Mouse (Mus musculus): ENCODE results near the gene Myb. TPM values are rescaled to one million over a fixed set of nuclear protein-coding genes. Genes with fewer than 3 reads are reported as not detected.

Gene Myb
- total RNA-seq (2021): under 1 TPM in 1 of 2 experiments, not detected in 1; 0.23 TPM

DNA sequence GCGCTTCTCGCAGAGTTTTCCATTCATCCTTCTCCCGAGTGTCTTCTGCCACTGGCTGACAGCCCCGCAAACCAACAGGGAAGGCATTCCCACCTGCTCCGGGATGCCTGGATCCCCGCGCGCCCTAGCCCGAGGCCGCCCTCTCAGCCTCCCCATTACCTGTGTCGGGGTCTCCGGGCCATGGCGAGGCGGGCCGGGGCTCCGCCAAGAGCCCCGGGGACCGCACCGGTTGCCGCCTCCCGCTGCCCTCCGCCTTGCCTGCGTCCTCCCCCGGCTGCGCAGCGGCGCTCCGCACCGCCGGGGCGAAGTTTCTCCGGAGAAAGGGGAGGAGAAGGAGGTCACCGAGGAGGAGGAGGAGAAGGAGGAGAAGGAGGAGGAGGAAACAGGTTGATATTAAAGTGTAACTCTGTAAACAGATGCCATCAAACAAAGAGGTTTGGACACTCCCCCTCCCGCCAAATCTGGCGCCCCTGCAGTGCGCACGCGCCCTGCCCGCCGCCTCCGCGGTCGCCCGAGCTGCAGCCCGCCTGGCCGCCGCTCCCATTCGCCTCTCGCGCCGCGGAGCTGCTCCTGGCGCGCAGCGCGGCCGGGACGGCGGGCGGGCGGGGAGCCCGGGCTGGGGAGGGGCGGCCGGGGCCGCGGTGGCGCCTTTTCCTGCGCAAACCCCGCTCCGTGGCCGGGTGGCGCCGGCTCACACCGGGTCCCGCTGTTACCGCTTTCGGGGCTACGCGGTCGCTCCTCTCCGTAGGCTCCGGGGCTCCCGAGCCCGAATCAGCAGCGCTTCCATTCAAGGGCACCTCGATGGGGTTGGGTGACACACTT lies at the start of gene Myb:
Myb (minus strand) TSS at position 448 of the 822 bp plus-strand sequence.
- intact Hi-C loops (cut with DNase I): loop anchor here (2.0 kb wide), 1 partner anchor 28 kb away; no protein-coding TSS in a partner anchor
- no peak for DNase-seq (ENCODE audit: low spot score)

DNA sequence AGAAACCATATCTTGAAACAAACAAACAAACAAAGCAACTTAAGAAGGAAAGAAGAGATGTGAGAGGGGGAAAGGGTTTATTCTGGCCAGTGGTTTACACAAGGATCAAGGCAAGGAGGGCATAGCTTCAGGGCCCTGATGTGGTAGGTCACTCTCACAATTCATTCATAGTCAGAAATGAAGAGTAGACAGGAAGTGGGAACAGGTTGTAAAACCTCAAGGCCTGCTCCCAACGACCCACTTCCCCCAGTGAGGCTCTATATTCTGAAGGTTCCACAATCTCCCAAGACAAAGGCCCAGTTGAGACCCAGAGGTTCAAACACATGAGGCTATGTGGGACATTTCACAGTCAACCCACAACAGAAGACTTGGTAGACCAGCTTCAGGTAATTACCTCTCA lies 46.6 kb upstream of the Myb start:
- intact Hi-C loops (cut with DNase I): no loop called here
- DNase-seq (ENCODE audit: low spot score): no peak

DNA sequence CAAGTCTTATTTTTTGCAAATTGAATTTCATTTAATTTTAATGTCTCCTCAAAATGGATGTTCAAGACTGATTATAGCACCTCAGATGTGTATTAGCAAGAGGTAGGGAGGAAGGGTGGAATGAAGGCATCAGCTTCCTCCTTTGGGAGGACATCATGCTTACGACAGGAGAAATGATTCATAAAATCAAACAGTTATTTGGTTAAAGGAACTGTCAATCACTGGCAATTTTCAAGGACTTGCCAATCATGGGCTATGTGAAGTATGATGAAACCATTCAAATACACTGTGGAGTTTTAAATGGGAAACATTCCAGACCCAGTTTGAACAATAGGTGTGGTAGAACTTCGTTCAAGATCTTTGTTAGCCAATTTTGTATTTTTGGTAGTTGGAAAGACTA lies 45.4 kb upstream of the Myb start:
- intact Hi-C loops (cut with DNase I): no loop called here

DNA sequence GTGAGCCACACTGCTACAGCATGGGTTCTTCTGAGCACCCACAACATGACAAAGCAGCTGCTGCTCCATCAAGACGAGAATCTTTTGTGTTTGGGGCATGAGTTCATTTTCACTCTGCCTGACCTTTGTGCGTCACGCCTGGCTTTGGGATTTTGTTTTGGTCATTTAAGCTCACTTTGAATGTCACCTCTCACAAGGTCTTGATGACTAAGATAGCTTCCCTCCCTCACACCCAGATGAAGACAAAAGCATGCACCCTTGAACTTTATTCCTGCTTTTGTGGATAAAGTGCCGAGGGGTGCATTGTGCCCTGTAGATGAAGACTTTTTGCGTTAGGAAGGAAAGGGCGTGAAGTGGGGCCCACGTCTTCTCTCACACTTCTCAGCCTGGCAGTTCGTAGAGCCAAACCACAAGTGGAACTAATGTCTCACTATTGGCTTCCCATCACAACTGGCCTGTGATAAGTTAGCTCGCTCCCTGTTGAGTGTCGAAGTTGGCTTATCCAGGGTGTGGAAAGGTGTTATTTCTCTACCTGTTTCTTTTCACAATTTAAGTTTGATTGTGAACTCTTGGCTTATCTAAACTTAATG lies 43.8 kb upstream of the Myb start:
- no peak for DNase-seq (ENCODE audit: low spot score)
- intact Hi-C loops (cut with DNase I): no loop called here

More for the DNA sequence above, 45.4 kb upstream of the Myb start:
- no peak for DNase-seq (ENCODE audit: low spot score)

DNA sequence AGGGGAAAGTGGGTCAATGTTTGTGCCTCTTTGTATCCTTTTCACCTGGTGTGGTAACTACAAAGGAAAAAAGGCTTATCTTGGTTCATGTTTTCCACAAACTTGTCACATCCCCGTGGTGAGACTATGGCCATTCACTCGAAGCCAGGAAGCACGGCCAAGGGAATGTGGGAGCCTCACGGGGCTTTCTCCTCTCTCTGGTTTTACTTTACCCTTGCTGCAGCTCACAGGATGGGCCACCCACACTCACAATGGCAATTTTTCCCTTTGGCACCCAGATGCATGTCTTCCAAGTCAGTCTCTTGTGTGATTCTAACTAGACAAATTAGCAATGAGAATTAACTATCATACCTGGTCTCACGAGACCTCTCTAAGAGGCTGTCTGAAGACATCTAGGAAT lies 43.1 kb upstream of the Myb start:
- no peak for DNase-seq (ENCODE audit: low spot score)
- intact Hi-C loops (cut with DNase I): no loop called here

DNA sequence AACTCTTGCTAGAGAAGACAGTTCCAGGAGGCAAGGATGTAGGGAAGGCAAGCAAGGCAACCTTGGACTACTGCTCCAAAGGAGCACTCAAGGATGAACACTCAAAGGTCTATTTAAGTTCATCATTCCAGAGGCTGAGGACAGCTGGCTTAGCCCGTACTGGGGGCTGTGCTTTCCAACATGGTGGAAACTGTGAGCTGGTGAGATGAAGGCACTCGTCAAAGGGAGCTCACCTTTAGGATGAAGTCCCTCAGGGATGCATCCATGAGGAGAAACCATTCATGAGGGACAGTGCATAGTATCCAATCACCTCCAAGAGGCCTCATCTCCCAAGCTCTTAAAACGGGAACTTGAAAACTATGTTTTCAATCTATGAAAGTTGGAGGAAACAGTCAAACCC lies 42.7 kb upstream of the Myb start:
- intact Hi-C loops (cut with DNase I): no loop called here
- no peak for DNase-seq (ENCODE audit: low spot score)

DNA sequence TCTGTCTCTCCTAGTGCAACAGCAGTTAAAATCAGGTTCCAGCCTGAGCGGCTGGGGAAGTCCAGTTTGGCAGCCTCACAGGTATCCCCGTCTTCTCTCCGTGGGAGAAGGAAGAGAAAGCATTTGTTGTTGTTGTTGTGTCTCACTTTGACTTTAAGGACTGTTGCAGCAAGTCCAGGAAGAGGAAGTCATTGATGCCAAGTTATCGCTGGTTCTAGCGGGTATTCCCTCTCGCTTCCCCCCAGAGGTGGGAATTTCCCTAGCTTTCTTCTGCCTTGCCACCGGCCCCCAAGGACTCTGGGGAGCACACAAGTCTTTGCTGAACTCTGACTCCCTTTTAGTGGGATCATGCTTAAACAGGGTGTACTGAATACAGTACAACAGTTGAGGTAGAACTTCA lies 40.0 kb upstream of the Myb start:
- intact Hi-C loops (cut with DNase I): no loop called here
- no peak for DNase-seq (ENCODE audit: low spot score)

DNA sequence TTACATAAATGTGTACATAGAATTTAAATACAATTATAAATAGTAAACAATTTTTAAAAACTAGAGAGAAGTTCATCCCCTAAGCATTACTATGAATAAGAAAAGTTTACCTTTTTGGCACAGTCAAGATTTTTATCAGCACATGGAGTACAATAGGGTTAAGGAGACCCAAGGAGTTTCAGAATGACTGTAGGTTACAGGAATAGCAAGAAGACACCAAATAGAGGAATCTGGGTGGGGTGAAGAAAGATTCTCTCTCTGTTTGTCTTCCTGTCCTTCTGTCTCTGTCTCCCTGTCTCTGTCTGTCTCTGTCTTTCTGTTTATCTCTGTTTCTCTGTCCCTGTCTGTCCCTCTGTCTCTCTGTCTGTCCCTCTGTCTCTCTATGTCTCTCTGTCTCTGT lies 39.5 kb upstream of the Myb start:
- intact Hi-C loops (cut with DNase I): no loop called here
- no peak for DNase-seq (ENCODE audit: low spot score)

DNA sequence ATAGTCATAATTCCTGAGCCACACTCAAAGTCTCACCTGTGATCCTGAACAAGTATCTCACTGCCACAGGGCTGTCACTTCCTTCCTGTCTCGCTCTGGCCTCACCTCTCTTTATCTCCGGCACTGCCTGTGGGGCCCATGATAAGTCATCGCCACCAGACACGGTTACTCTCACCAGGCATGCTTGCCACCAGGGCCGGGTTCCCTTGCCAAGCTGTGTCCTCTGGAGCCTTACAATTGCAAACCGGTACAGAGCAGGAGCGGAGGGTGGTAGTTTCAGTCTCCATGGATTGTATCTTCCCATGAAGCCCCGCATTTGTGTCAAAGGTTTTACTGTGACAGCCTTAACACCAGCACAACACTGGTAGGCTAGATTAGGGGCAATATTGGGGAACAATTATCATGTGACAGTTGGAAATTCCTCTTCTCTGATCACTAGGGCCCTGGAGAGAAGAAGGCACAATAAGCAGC lies 35.9 kb upstream of the Myb start:
- intact Hi-C loops (cut with DNase I): no loop called here
- no peak for DNase-seq (ENCODE audit: low spot score)

DNA sequence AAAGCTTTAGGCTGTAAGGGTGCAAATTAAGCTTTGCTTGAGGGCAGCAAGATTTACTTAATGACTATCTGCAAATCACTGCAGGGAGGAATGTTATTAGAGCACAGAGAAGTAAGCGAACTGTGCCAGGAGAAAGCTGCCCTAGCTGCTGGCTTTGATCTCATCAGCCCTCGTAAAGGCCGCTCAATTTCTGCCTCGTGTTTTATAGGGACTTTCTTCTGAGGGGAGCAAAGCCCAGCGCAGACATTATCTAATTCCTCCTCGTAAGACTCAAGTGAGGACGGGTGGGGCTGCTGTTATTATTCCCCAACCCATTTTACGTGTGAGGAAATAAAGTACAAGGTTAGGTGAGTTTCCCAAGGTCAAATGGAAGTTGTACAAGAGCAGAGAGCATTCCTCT lies 34.8 kb upstream of the Myb start:
- no peak for DNase-seq (ENCODE audit: low spot score)
- intact Hi-C loops (cut with DNase I): no loop called here

DNA sequence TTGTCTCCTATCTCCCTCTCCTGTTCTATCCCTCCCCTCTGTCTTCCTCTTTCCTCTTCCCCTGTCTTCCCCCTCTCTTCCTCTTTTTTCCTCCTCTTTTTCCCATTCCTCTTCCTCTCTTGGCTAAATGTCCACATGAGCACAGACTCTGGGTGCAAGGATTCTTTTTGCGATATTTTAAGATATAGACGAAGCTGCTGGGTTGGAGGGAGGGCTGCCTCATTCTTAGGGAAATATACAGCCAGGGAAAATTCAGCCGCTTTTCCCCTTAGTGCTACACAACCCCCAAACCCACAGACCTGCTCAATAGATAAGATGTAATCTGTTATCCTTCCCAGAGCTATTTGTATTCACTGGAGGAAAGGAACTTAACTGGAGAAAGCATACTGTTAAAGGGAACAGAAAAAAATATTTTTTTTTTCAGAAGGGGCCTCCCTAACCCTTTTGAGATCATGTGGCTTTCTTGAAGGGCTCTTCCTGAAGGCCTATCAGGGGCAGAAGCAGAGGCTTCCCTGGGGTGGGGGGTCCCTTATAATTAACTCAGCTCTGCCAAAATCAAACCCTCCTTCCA lies 33.2 kb upstream of the Myb start:
- no peak for DNase-seq (ENCODE audit: low spot score)
- intact Hi-C loops (cut with DNase I): no loop called here

DNA sequence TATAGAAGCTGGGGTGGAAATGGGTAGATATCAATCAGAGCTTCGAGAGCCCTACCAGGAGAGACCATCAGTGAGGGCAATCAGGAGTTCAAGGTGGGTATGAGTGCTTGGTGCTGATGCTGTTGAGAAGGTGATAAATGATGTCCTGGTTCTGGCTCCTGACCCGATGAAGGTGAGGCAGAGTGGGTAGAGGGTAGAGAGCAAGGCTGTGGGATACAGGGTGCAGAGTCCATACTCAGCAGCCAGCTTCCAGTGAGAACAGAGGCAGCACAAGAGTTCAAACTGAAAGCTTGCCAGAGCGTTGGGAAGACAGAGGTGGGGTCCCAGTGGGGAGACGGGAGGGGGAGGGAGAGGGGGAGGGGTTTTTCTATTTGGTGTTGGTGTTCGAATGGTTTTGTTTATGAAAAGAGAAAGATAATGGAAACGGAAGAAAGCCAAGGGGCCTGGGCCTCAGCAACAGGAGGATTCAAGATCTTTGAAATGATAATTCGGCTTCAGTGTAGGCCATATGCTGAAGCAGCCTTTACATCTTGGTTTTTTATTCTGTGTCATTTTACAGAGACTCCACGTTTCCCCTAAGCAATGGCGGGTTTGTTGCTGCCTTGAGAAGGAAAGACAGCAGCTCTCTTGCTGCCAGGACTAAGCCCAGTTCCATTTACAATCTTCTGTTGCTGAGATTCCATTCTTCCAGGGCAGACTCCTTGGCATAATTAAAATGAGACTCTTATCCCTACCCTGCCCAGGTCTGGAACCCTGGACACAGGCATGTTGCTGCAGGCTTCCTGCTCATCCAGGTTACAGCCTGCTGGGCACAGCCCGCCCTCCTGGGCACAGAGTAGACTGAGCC lies 32.5 kb upstream of the Myb start:
- intact Hi-C loops (cut with DNase I): no loop called here
- DNase-seq (ENCODE audit: low spot score): no peak

DNA sequence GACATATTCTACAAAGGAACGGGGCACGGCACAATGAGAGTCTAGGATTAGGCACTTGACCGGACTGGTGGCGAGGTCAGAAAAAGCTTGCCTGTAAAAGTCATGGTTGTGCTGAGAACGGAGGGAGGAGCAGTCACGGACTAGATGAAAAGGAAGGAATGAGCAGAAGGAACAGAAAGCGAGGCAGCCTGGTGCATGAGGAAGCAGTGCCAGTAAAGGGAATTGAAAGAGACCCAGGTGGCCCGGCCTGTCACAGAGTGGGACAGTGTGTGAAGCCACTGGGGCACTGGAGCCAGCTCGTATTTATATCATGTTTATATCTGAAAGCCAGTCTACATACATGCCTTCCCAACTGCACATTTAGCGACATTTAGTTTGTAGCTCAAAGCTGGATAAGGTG lies 31.7 kb upstream of the Myb start:
- intact Hi-C loops (cut with DNase I): no loop called here
- DNase-seq (ENCODE audit: low spot score): no peak

DNA sequence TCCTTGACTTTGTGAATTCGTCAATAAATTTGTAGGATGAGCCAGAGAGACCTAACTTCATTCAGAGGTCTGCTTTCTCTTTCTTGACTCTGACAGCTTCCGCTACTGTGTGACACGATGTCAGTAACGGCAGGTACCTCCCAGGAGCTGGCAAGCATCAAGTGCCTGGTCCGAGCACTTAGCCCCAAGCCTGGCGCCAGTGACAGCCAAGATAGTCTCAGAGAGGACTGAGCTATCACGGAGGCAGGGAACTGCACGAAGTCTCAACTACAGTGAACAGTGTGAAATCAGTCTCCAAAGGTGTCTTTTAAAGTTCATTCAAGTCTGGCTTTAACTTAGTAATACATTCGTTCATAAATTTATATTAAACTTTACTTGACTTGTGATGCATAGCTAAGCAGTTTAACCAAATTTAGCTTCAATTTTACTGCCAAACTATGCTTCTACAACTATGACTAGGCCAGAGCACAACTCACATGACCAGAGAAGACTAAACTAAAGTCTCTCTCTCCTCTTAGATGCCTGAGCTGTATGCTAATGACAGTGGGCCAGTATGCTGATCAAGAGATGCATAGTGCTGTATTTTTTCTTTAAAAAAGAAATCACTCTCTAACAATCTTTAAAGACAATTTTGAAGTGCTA lies 29.1 kb upstream of the Myb start:
- intact Hi-C loops (cut with DNase I): loop anchor here (1.0 to 2.0 kb wide), 2 partner anchors 29 to 198 kb away; partner anchors contain the start of gene Myb
- no peak for DNase-seq (ENCODE audit: low spot score)

DNA sequence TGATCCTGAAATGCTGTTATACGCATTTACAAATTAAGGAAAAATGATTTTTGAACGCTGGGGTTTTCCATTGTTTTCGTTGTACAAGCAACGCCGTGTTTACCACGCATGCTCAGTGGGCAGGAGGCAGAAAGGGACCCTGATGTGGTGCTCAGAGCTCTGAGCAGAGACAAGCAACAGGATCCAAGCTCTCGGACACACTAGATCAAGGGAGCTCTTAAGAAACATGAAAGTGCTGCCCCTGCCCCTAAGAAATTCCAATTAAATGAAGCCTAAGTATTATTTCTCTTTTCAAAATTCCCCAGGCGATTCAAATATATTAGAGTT lies 28.5 kb upstream of the Myb start:
- intact Hi-C loops (cut with DNase I): loop anchor here (1.0 to 2.0 kb wide), 2 partner anchors 28 to 197 kb away; partner anchors contain the start of gene Myb

DNA sequence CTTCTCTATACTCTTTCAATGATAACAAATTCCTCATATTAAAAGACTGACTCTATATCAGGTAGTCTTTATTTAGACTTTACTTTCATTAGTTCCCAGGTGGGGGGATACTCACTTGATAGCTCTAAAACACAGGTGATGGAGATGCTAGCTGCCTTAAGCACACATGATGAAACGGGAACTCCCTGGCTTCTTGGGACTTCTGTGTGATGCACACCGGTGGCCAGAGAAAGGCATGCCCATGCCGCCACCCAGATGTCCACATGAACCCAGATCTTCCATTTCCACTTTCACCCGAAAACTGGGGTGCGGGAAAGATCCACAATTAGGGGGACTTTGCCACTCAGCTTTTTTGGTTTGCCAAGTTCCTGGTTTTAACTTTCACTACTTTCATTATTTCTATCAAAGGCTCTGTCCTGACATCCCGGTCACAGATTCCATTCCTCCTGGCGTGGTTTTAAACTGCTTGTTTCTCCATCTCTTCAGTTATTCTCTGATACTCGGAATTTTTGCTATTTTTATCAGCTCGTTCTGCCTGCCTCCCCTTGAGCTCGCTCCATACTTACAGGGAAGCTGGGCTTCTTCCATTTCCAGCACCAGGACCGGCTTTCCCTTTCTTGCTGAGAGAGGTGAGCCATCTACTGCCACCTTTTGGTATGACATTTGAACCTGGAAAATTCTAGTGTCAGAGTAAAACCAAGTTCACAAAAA lies 27.9 kb upstream of the Myb start:
- no peak for DNase-seq (ENCODE audit: low spot score)
- intact Hi-C loops (cut with DNase I): loop anchor here (1.0 to 2.0 kb wide), 2 partner anchors 28 to 196 kb away; partner anchors contain the start of gene Myb

More for the DNA sequence above, 28.5 kb upstream of the Myb start:
- DNase-seq (ENCODE audit: low spot score): no peak

DNA sequence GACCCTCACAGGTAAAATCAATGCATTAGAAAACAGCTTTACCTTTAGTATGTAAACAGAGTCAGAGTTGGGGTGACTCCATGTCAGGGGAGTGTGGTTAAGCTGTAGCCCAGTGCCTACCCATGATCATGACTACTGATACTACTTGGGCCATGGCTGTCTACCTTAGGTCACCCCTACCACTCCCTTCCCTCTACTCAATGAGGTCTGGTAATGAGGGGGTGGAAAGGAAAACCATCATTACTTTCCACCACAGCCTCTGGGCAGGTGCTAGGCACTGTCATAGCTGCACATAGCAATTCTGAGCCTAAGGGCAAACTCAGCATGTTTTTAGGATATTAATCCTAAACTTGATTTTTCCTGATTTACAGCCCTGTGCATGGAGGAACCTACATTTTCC lies 27.1 kb upstream of the Myb start:
- DNase-seq (ENCODE audit: low spot score): no peak
- intact Hi-C loops (cut with DNase I): loop anchor here (2.0 kb wide), 1 partner anchor 27 kb away; the partner anchor contains the start of gene Myb

DNA sequence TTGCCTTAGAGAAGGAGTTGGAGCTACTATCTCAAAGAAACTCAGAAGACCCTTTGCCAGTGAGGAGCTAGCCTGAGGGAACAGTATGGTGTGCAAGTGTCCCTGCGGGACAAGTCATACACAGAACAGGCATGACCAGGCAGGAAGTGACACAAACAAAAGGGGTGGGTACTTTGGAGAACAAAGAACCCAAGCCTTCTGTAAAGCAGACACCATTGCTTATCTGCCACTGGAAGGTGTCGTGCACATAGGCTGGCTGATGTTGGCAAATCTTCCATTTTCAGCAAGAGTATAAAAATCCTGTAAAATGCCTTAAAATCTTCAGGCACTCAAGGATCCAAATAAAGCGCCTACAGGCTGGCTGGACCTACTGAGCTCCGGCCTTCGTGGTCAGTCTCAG lies 25.9 kb upstream of the Myb start:
- intact Hi-C loops (cut with DNase I): no loop called here
- no peak for DNase-seq (ENCODE audit: low spot score)

DNA sequence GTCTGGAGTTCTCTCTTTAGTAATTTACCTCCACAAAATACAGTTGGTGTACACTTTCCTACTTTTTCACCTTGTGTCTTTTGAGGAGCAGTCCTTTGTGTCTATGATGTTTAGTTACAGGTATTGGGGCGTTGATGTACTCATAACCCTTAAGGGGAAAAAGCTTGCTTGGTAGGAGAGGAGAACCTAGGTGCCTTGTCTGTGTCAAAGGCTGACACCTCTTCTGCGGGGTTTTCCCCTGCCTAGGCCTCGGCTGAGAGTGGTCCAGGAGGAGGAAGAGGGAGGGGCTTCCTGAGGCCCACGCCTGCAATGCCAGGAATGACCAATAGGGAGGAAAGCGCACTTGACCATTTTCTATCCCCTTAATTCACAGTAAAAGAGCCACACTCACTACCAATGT lies 17.9 kb upstream of the Myb start:
- intact Hi-C loops (cut with DNase I): no loop called here
- DNase-seq (ENCODE audit: low spot score): no peak

All from heart, postnatal 25 days (tissue).